In genomic region chr4:128789646-128790045, GRCm38 (mm10) we compare ENCODE assay signal across 13 mouse cellular contexts. TPM values are rescaled to one million over a fixed set of nuclear protein-coding genes. Genes with fewer than 3 reads are reported as not detected.
A peak's percentile ranks its signal among the peaks of the same experiment; 100 is the strongest.
DNase-seq lines count a peak whose midpoint lies in the region; ATAC-seq and TF ChIP-seq lines count a peak whose summit lies in the region.
"Had no signal": no experiment of that assay in that cellular context is flagged by ENCODE, and none has a peak within 500 bp of the region (broad histone marks: within the 10 kb centered on the region; RNA-seq: fewer than 3 reads in every experiment).

No protein-coding gene starts in this region.

- H3K4me2 ChIP-seq in kidney, embryonic 14.5 days (replicated peaks; ENCODE audit: low read depth, low read length), result peak overlapping the region; percentile 21
- peak overlapping the region; percentile 59 for H3K4me2 ChIP-seq in liver, postnatal 0 days (ENCODE audit: low read depth, low read length)
- H3K4me2 ChIP-seq: forebrain, embryonic 13.5 days; heart, embryonic 15.5 days; midbrain, embryonic 11.5 days had no signal

- 45% methylated on average over 18 of the region's 18 CpGs for WGBS in kidney, embryonic 14.5 days
- 57% methylated on average over 18 of the region's 18 CpGs for WGBS in liver, postnatal 0 days (ENCODE audit: insufficient replicate concordance)
- WGBS in thymus, adult 2 months, result 93% methylated on average over 18 of the region's 18 CpGs

- TF ChIP-seq CTCF in liver, postnatal 0 days (IDR thresholded peaks at IDR 0.05; ENCODE audit: low read depth), result no peak
- TF ChIP-seq CTCF in thymus, adult 2 months (IDR thresholded peaks at IDR 0.05; ENCODE audit: borderline replicate concordance, control insufficient read depth, extremely low read depth, insufficient read depth, low read length, poor library complexity), result no peak

- TF ChIP-seq POLR2A in thymus, adult 2 months (IDR thresholded peaks at IDR 0.05; ENCODE audit: control insufficient read depth, extremely low read depth, insufficient read depth, low read length, poor library complexity), result no peak

- TF ChIP-seq EP300 in liver, postnatal 0 days (IDR thresholded peaks at IDR 0.05; ENCODE audit: low read depth), result no peak

- no peak overlapping the region for H3K4me3 ChIP-seq in kidney, embryonic 14.5 days (ENCODE audit: low read length)
- 0 out of 2 replicates have a peak overlapping the region, but pooled peaks have one; percentile 12 for H3K4me3 ChIP-seq in liver, postnatal 0 days (ENCODE audit: low read depth, low read length)
- H3K4me3 ChIP-seq in thymus, adult 2 months (ENCODE audit: control insufficient read depth, insufficient read depth, low read length), result no peak overlapping the region
- H3K4me3 ChIP-seq: forebrain, embryonic 13.5 days; heart, embryonic 15.5 days had no signal

- no peaks in the 10 kb centered on the region for H3K4me1 ChIP-seq in kidney, embryonic 14.5 days (ENCODE audit: control insufficient read depth, insufficient read depth, low read length)
- H3K4me1 ChIP-seq in liver, postnatal 0 days (ENCODE audit: insufficient read depth), result peaks cover 8% of the 10 kb centered on the region; the same call in 1 of the 2 replicates
- no peaks in the 10 kb centered on the region for H3K4me1 ChIP-seq in thymus, adult 2 months (replicated peaks; ENCODE audit: control insufficient read depth, insufficient read depth, low read length)

- no peak overlapping the region for H3K27ac ChIP-seq in kidney, embryonic 14.5 days (ENCODE audit: low read depth, low read length)
- H3K27ac ChIP-seq in liver, postnatal 0 days (ENCODE audit: low read depth), result no peak overlapping the region
- H3K27ac ChIP-seq in thymus, adult 2 months (ENCODE audit: control insufficient read depth, insufficient read depth, low read length), result no peak overlapping the region
- H3K27ac ChIP-seq: forebrain, embryonic 13.5 days; heart, embryonic 15.5 days had no signal

- no peaks in the 10 kb centered on the region for H3K27me3 ChIP-seq in kidney, embryonic 14.5 days (ENCODE audit: control insufficient read depth, insufficient read depth, low read length)
- H3K27me3 ChIP-seq in liver, postnatal 0 days (ENCODE audit: insufficient read depth, low read length), result no peaks in the 10 kb centered on the region
- no peaks in the 10 kb centered on the region for H3K27me3 ChIP-seq in thymus, adult 2 months (ENCODE audit: control insufficient read depth, insufficient read depth, low read length)
- H3K27me3 ChIP-seq: forebrain, embryonic 13.5 days; heart, embryonic 15.5 days had no signal

- peak; percentile 77 for DNase-seq in urinary bladder, postnatal 14 days (ENCODE audit: low spot score)
- no peak for DNase-seq in urinary bladder, adult 2 months (ENCODE audit: low spot score)
- DNase-seq in liver, postnatal 0 days, result peak; percentile 52
- DNase-seq in layer of hippocampus, adult 9-10 months (ENCODE audit: low spot score), result no peak
- no peak for DNase-seq in thymus, adult 2 months
- DNase-seq in heart, adult 18-20 months, result no peak
- DNase-seq: adrenal gland, postnatal 10 days; cerebellum, adult 8-10 months had no signal

- no peak overlapping the region for H3K9ac ChIP-seq in kidney, embryonic 14.5 days (ENCODE audit: low read depth, low read length)
- no peak overlapping the region for H3K9ac ChIP-seq in liver, postnatal 0 days (replicated peaks)
- H3K9ac ChIP-seq: forebrain, embryonic 13.5 days; heart, embryonic 15.5 days had no signal

- H3K9me3 ChIP-seq in kidney, embryonic 14.5 days (ENCODE audit: control insufficient read depth, low read length), result no peaks in the 10 kb centered on the region
- no peaks in the 10 kb centered on the region for H3K9me3 ChIP-seq in liver, postnatal 0 days (ENCODE audit: low read length)
- H3K9me3 ChIP-seq: forebrain, embryonic 13.5 days; heart, embryonic 15.5 days had no signal

- H3K36me3 ChIP-seq in kidney, embryonic 14.5 days (ENCODE audit: control insufficient read depth, insufficient read depth, low read length), result peaks cover 74% of the 10 kb centered on the region
- peaks cover 25% of the 10 kb centered on the region for H3K36me3 ChIP-seq in liver, postnatal 0 days (replicated peaks; ENCODE audit: insufficient read depth, low read length)
- H3K36me3 ChIP-seq in thymus, adult 2 months (ENCODE audit: control insufficient read depth, insufficient read depth, low read length), result peaks cover 10% of the 10 kb centered on the region

- no peak; the same call in 1 of the 2 replicates for ATAC-seq in kidney, embryonic 14.5 days (ENCODE audit: low FRiP score, low TSS enrichment)
- ATAC-seq in liver, postnatal 0 days, result 0 out of 2 replicates have a peak, but pooled peaks have one; percentile 35
- no peak for ATAC-seq in cerebellum, adult (ENCODE audit: insufficient number of reproducible peaks, low FRiP score, low TSS enrichment)
- ATAC-seq: forebrain, embryonic 13.5 days had no signal

RNA-seq across cellular contexts. Expression of gene Zfp362, which starts 16.2 kb away (rescaled TPM):
- 14.0 and 24.4 TPM in 2 replicates for polyA plus RNA-seq in urinary bladder, adult 2 months (2012; rRNA removed)
- 33.4 and 37.8 TPM in 2 replicates for polyA plus RNA-seq in kidney, embryonic 14.5 days (2014; fragmentation: Nextera tagmentation; extraction: Ambion mirVana)
- polyA plus RNA-seq in liver, postnatal 0 days (2015; fragmentation: Nextera tagmentation; extraction: Ambion mirVana), result 5.1 and 5.4 TPM in 2 replicates
- polyA plus RNA-seq in thymus, adult 2 months (2012; rRNA removed), result 105 and 145 TPM in 2 replicates
- total RNA-seq in heart, adult 18-20 months (2021), result 1 to 10 TPM; 9.9 TPM

RNA-seq across cellular contexts. Expression of gene A3galt2, which starts 34.5 kb away (rescaled TPM):
- 0.28 and 0.33 TPM in 2 replicates for polyA plus RNA-seq in urinary bladder, adult 2 months (2012; rRNA removed)
- 0.23 and 0.49 TPM in 2 replicates for polyA plus RNA-seq in kidney, embryonic 14.5 days (2014; fragmentation: Nextera tagmentation; extraction: Ambion mirVana)
- polyA plus RNA-seq in liver, postnatal 0 days (2015; fragmentation: Nextera tagmentation; extraction: Ambion mirVana), result not detected in 2 replicates
- 1.3 and 1.6 TPM in 2 replicates for polyA plus RNA-seq in thymus, adult 2 months (2012; rRNA removed)
- total RNA-seq in heart, adult 18-20 months (2021), result under 1 TPM; 0.13 to 0.32 TPM
- polyA plus RNA-seq: heart, embryonic 15.5 days had no signal

Comparison
In these comparisons a context has a peak if more than half of its experiments do, and no peak if none do; other contexts are left out.
1. DNase-seq: peak in urinary bladder, postnatal 14 days (single experiment) and liver, postnatal 0 days (single experiment); none in urinary bladder, adult 2 months (single experiment), layer of hippocampus, adult 9-10 months (single experiment), thymus, adult 2 months (single experiment) and heart, adult 18-20 months (0 of 2).